Mouse (Mus musculus): ENCODE results near the gene Ttc41.
A peak's percentile ranks its signal among the peaks of the same experiment; 100 is the strongest.

Ttc41 gene

GRCm38 (mm10) chr10:86784126-86784675, 78.6 kb downstream of the Ttc41 start:
- no peak for DNase-seq (ENCODE audit: low spot score)

DNA sequence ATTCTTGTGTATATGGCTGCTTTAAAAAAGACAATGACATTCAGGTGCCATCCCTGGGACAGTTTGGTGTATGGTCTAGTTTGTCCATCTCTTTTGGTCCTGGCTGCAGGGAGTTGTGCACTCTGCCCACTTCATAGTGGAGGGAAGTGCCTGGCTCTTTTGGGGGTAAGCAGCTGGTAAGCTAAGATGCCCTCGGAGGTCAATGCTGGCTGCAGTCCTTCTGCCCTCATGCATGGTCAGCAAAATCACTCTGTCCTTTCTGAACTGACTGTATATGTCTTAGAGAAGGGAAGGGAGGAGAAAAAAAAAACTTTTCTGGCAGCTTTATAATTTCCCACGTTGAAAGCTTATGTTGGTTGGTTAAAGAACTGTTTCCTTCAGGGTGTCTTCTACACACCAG, 79.8 kb downstream of the Ttc41 start:
- no peak for DNase-seq (ENCODE audit: low spot score)

DNA sequence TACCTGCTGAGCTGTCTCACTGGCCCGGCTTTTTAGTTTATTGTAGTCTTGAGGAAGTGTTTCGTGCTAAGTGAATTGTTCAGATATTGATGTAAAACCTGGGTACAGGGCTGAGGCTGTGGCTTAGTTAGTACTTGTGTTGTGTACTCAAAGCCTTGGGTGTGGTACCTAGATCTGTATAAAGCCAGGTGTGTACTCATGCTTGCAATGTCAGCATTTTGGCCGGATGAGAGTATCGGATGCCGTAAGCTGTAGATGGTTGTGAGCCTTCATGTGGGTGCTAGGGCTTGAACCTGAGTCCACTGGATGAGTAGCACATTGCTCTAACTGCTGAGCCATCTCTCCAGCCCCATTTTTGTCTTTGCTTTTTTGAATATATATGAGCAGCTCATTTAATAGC, 80.5 kb downstream of the Ttc41 start:
- DNase-seq (ENCODE audit: low spot score) = no peak

DNA sequence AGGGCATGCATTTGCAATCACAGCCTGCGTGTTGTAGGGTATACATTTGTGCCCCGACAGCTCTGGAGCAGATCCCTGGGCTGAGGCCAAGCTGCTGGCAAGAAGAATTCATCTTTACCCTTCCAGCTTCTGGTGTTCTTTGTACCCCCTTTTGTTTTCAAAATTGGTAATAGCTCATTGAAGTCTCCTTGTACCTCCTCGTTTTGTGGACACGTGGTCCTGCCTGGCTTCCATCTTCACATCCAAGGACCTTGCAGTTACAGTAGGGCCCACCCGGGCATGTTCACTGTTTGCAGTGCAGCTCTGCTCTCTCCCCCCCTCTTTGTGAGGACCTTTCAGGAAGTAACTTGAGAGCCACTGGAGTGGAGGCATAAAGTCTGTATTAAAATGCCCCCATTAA, 82.6 kb downstream of the Ttc41 start:
- DNase-seq (ENCODE audit: low spot score) = no peak

DNA sequence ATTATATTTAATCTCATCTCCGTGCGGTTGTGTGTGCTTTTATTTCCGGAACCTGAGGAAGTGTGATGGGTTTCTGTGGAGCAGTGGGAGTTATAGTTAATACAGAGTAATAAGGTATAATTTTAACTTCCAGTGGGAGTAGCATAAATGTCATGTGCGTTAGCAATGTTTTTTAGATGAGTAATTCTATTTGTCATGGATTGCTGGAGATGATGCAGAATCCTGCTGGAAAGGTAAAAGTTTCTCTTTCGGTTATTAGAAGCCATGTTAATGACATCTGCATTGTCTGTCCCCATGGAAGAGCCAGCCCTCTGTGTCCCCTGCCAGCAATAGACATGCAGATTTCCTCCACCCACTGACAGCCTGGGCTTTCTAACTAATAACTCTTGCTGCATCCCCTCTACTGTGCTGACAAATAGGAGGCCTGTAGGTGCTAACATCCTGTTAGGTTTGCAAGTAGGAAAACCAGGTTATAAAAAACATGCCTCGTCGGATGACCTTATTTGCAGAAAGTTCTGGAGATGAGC, 83.6 kb downstream of the Ttc41 start:
- DNase-seq (ENCODE audit: low spot score) = no peak

DNA sequence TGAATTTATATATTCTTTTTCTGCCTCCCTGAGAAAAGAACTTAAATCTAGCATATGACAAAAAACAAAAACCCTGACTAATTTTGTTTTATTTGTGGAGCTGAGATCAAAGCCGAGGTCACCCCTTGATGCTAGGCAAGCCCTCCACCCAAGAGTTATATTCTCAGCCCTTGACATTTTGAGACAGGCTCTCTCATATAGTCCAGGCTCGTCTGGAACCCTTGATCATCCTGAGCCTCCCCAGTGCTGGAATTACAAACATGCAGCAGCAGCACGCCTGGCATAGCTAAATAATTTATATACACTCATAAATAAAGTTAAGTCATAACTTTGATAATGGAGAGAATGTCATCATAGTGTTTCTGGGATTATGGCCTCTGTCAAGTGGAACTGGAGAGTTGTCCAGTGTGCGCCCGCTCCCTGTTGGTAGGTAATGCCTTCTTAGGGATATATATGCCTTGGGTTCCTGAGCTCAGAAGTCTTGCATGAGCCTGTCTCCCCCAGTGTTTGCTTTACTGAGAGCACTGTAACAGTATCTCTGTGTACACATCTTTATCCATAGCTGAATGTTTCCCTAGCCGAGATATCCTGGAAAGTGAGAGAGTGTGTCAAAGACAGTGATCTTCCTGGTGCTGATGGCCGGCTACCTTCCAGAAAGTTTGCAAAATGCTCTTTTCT, 86.0 kb downstream of the Ttc41 start:
- no peak for DNase-seq (ENCODE audit: low spot score)

- no peak for DNase-seq (ENCODE audit: low spot score)
Observed at GRCm38 (mm10) chr10:86793509-86793951, 87.9 kb downstream of the Ttc41 start.

DNA sequence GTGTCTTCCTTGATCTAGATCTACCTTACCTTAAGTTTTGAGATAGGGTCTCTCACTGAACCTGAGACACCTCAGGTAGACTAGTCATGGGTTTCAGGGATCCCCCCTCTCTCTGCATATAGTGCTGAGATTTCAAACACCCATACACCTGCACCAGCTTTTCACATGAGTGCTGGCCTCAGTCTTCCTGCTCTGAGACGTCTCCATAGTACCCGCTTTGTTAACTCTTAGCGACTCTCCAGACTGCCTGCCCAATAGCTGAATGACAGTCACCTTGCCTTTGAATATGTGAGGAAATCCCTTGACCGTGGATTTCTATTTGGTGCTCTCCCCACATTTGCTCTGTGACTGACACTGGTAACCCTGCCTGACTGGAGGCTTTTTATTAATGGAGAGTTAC, 88.6 kb downstream of the Ttc41 start:
- no peak for DNase-seq (ENCODE audit: low spot score)

DNA sequence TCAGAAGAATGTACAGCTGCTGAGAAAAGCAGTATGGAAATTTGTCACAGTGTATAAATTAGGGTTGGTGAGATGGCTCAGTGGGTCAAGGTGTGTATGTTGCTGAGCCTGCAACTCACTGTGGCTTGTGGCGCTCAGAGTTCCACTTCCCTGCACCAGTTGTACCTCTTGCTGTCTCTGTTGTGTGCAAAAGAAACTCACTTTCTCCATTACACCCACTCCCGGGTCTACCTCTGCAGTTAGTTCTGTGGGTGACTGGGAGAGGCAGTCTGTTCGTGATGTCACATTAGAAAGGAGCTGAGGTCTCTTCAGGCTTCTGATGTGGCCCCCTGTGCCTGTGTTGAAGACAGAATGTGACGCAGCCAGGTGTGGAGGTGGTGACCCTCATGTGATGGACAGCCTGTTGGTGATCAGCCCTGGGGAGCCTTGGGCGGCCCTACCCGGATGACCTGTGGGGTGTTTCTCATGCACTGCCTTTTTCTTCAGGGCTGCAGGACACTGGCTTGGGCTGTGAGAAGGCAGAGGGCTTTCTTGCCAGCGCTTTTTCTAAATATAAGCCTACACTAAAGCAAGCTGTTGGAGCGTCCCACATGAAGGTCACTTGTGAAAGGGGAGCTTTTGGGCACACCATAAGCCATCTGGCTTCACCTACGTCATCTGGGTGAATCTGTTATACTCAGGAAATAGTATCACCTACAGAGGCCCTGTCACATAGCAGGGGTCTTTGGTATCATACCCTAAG, 89.4 kb downstream of the Ttc41 start:
- no peak for DNase-seq (ENCODE audit: low spot score)

GRCm38 (mm10) chr10:86796073-86796741, 90.6 kb downstream of the Ttc41 start:
- no peak for DNase-seq (ENCODE audit: low spot score)

DNA sequence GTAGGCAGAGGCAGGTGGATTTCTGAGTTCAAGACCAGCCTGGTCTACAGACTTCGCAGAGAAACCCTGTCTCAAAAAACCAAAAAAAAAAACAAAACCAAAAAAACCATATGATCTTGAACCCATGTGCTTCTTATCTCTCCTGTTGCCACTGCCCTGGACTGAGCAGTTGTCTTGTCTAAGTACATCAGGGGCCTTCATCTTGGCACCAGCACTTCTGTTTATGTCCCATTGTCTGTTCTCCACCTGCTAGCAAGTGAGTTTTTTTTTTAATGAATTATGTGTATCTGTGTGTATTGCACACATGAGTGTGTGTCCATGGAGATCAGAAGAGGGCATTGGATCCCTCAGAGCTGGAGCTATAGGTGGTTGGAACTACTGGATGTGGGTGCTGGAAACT, 101.8 kb downstream of the Ttc41 start:
- no peak for DNase-seq (ENCODE audit: low spot score)

DNA sequence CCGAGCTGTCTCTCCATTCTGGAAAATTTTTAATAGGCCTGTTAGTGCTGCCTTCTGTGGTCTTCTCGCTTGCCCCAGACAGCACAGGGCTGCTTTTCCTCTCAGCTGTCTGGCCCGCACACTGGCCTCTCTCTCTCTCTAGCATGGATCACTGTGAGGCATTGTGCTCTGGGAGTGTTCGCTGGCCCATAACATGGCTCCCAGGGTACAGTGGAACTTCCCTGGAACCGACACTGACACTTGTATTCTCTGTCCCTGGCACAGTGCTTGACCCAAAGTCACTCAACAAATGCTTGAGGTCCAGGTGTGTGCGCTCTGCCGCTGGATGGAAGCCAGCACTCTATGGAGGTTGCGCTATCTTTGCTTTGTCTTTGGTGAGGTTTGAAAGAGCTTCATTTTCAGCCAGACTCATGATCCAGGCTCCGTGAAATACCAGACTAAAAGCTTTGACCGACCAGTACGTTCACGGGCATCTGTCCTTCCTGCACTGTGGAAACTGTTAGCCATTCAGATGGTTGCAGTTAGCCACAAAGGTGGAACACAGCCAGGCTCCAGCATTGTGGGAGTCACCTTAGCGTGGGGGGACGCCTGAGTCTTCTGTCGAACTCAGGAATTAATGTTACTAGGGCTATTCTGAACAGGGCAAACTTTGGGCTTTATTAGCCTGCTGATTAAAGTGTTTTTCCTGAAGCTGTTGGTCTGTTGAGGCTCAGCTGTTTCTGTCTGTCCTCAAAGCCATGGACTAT, 102.6 kb downstream of the Ttc41 start:
- DNase-seq (ENCODE audit: low spot score) = no peak

DNA sequence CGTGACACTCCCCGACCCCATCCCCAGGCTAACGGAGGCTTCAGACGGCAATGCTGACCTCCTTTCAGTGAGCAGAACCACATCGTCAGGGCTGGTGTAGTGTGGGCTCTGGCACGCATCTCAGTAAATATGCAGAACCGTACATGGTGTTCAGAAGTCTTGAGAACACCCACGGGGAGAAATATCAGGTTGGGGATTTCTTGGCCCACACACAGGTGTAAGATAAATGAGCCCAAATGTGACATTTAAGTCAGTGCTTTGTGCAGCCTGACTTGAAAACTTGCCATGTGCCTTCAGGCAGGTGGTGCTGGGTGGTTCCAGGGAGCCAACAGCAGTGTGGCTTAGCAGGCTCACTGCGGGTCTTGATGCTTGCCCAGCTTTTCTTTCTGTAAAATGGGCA, 104.4 kb downstream of the Ttc41 start:
- DNase-seq (ENCODE audit: low spot score) = no peak

DNA sequence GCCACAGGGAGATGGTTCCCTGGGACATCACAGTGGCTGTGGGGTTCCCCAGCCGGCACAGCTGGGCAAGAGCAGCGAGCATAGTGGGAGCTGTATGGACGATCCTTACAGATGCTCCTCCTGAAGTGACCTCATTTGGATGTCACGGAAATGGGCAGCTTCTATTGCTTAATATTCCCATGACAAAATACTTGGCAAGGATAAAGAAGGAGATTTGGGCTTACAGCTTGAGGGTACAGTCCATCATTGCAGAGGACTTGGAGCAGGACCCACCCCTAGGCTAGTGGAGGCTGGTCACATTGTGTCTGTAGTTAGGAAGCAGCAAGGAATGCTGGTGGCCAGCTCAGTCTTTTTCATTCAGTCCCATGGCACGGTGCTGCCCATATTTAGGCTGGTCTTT, 105.0 kb downstream of the Ttc41 start:
- DNase-seq (ENCODE audit: low spot score) = no peak

GRCm38 (mm10) chr10:86814292-86815131, 108.9 kb downstream of the Ttc41 start:
- no peak for DNase-seq (ENCODE audit: low spot score)

DNA sequence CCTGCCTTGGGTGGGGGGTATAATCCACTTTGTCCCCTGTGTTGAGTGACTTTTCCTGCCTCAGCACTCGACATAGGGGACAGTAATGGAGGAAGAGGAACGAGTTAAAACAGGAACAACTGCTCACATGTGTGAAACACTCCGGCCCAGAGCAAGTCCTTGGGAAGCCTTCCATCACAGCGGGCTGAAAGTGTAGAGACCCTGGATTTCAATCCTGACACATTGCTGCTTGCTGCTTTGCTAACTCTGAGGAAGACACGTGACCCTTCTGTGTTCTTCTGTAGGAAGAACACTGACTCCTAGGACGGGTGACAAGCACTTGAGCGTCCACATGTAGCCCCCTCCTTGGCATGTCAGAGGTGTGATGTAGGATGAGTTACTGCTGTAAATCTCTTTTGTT, 109.5 kb downstream of the Ttc41 start:
- DNase-seq (ENCODE audit: low spot score) = no peak

- DNase-seq (ENCODE audit: low spot score) = peak; percentile 55
Observed at GRCm38 (mm10) chr10:86819649-86820165, 114.1 kb downstream of the Ttc41 start.

DNA sequence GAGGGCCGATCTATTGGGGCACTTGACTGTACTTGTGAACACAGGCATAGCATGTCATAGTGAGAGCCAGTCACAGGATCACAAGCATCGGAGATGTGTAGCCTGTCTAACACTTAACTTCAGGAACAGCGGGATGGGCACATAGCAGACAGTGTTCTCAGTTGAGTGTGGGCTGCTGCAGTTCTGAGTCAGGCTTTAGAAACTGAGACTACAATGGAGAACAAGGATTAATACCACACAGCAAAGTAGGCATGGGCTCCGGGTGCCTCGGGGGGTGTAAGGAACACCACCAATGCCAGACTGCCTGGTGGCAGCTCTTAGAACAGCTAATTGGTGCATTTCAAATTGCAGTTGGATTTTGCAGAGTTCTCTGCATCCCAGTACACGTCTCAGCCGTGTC, 115.4 kb downstream of the Ttc41 start:
- DNase-seq (ENCODE audit: low spot score) = no peak

DNA sequence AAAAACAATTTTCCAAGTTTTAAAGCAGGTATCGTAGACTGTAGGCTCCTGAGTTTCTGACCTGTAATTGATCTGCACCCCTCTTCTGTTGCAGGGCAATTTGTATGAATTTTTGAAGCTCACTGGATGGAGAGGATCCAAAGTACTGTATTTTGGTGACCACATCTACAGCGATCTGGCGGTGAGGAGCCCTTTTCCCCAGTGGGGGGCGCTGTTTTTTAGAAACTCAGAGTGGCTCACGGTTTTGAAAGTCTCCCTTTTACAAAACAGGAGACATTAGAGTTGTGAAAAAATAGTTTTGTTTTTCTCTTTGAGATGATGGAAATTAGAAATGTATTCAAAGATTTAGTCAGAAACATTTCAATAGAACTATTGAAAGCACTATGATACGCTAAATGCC, 118.5 kb downstream of the Ttc41 start:
- no peak for DNase-seq (ENCODE audit: low spot score)

GRCm38 (mm10) chr10:86824871-86825270, 119.3 kb downstream of the Ttc41 start:
- peak; percentile 39 for DNase-seq (ENCODE audit: low spot score)
